Mouse (Mus musculus) liver, embryonic 12.5 days (tissue): ENCODE measurements around the gene Acoxl. TPM values are rescaled to one million over a fixed set of nuclear protein-coding genes. Genes with fewer than 3 reads are reported as not detected.
A peak's percentile ranks its signal among the peaks of the same experiment; 100 is the strongest.

Experiments
- ATAC-seq: fragments of 200-750 bp; cut with Nextera tagmentation; 2 replicates; pipeline ENCODE4 v1.8.0; 2017; ENCODE audit warnings: moderate number of reproducible peaks, mild to moderate bottlenecking, moderate library complexity
- H3K27ac ChIP-seq: fragments of 300-500 bp; sonication (generic); 2 replicates; pipeline ENCODE4 v1.5.1; 2016; ENCODE audit warnings: mild to moderate bottlenecking
- H3K27me3 ChIP-seq: fragments of 300-500 bp; sonication (generic); replicated peaks from 2 replicates; pipeline ENCODE4 v1.6.1; 2016; ENCODE audit warnings: mild to moderate bottlenecking, moderate library complexity
- H3K36me3 ChIP-seq: fragments of 300-500 bp; sonication (generic); 2 replicates; pipeline ENCODE4 v1.6.1; 2016; ENCODE audit warnings: mild to moderate bottlenecking, moderate library complexity
- H3K4me1 ChIP-seq: fragments of 300-500 bp; sonication (generic); 2 replicates; pipeline ENCODE4 v1.6.1; 2016
- H3K4me2 ChIP-seq: fragments of 300-500 bp; sonication (generic); 2 replicates; pipeline ENCODE4 v1.6.1; 2016; ENCODE audit warnings: mild to moderate bottlenecking, moderate library complexity
- H3K4me3 ChIP-seq: fragments of 300-500 bp; sonication (generic); 2 replicates; pipeline ENCODE4 v1.5.1; 2016; ENCODE audit warnings: mild to moderate bottlenecking, moderate library complexity
- H3K9ac ChIP-seq: fragments of 300-500 bp; sonication (generic); 2 replicates; pipeline ENCODE4 v1.6.1; 2016; ENCODE audit warnings: mild to moderate bottlenecking, moderate library complexity
- H3K9me3 ChIP-seq: fragments of 300-500 bp; sonication (generic); replicated peaks from 2 replicates; pipeline ENCODE4 v1.6.1; 2016; ENCODE audit warnings: mild to moderate bottlenecking, moderate library complexity
- WGBS: fragments of 180-500 bp; shearing (Covaris S2); methylation state at CpG from one replicate; pipeline ENCODE4 v1.1.7; 2016; ENCODE audit not compliant: insufficient replicate concordance; 5-methylcytosine and 5-hydroxymethylcytosine counted together
- polyA plus RNA-seq: library from polyadenylated mRNA; unstranded; fragments of >200 nt; fragmentation: Nextera tagmentation; extraction: Ambion mirVana; gene quantifications from 2 replicates; pipeline ENCODE4 v1.2.1, GENCODE M21; 2016

Gene Acoxl
- polyA plus RNA-seq, 1 experiment from 2014 or later: 0.10 TPM

GRCm38 (mm10) chr2:128143992-128144391 lies 305.3 kb downstream of the Acoxl start:
- peaks cover 68% of the 10 kb centered on the region for H3K4me1 ChIP-seq
- H3K36me3 ChIP-seq: peaks cover 41% of the 10 kb centered on the region
- H3K4me3 ChIP-seq: no peak overlapping the region
- no peaks in the 10 kb centered on the region for H3K27me3 ChIP-seq
- no peaks in the 10 kb centered on the region for H3K9me3 ChIP-seq
- H3K9ac ChIP-seq: no peak overlapping the region
- peak overlapping the region; percentile 25 for H3K4me2 ChIP-seq
- peak; percentile 86 for ATAC-seq
- peak overlapping the region; percentile 66 for H3K27ac ChIP-seq

- Histone ChIP-seq H3K4me1 (peaks cover 62% of the 10 kb centered on the region), H3K36me3 (peaks cover 48% of the 10 kb centered on the region), H3K9me3 (no peaks in the 10 kb centered on the region), H3K4me3 (no peak overlapping the region), H3K27ac (no peak overlapping the region), H3K4me2 (no peak overlapping the region), H3K27me3 (no peaks in the 10 kb centered on the region), H3K9ac (no peak overlapping the region)
- no peak for ATAC-seq
- 66% methylated on average over 3 of the region's 3 CpGs for WGBS
Observed at GRCm38 (mm10) chr2:128145433-128145832, 306.8 kb downstream of the Acoxl start.

GRCm38 (mm10) chr2:128149596-128149995 lies 310.9 kb downstream of the Acoxl start:
- ATAC-seq: no peak
- H3K27me3 ChIP-seq: no peaks in the 10 kb centered on the region
- peaks cover 65% of the 10 kb centered on the region for H3K4me1 ChIP-seq
- no peak overlapping the region for H3K9ac ChIP-seq
- H3K4me3 ChIP-seq: no peak overlapping the region
- H3K4me2 ChIP-seq: no peak overlapping the region
- no peak overlapping the region for H3K27ac ChIP-seq
- H3K9me3 ChIP-seq: no peaks in the 10 kb centered on the region
- peaks cover 54% of the 10 kb centered on the region for H3K36me3 ChIP-seq
- WGBS: 77% methylated on average over 5 of the region's 5 CpGs

GRCm38 (mm10) chr2:128152211-128152610 lies 313.5 kb downstream of the Acoxl start:
- no peak overlapping the region for H3K9ac ChIP-seq
- WGBS: 55% methylated on average over 9 of the region's 9 CpGs
- H3K9me3 ChIP-seq: no peaks in the 10 kb centered on the region
- H3K36me3 ChIP-seq: peaks cover 54% of the 10 kb centered on the region
- H3K4me1 ChIP-seq: peaks cover 65% of the 10 kb centered on the region
- no peak overlapping the region for H3K4me2 ChIP-seq
- H3K27ac ChIP-seq: peak overlapping the region; percentile 57; the same call in 1 of the 2 replicates
- ATAC-seq: no peak
- no peak overlapping the region for H3K4me3 ChIP-seq
- H3K27me3 ChIP-seq: no peaks in the 10 kb centered on the region

- no peaks in the 10 kb centered on the region for H3K27me3 ChIP-seq
- ATAC-seq: peak; percentile 53
- peak overlapping the region; percentile 17; the same call in 1 of the 2 replicates for H3K9ac ChIP-seq
- peak overlapping the region; percentile 21 for H3K4me2 ChIP-seq
- no peak overlapping the region for H3K4me3 ChIP-seq
- H3K9me3 ChIP-seq: no peaks in the 10 kb centered on the region
- peak overlapping the region; percentile 59; the same call in 1 of the 2 replicates for H3K27ac ChIP-seq
- H3K36me3 ChIP-seq: peaks cover 48% of the 10 kb centered on the region
- peaks cover 70% of the 10 kb centered on the region for H3K4me1 ChIP-seq
- WGBS: 61% methylated on average over 16 of the region's 16 CpGs
Observed at GRCm38 (mm10) chr2:128152845-128153550, 314.3 kb downstream of the Acoxl start.

- ATAC-seq: 0 out of 2 replicates have a peak, but pooled peaks have one; percentile 1
- no peaks in the 10 kb centered on the region for H3K27me3 ChIP-seq
- peak overlapping the region; percentile 21 for H3K4me2 ChIP-seq
- WGBS: 57% methylated on average over 11 of the region's 11 CpGs
- 0 out of 2 replicates have a peak overlapping the region, but pooled peaks have one; percentile 17 for H3K9ac ChIP-seq
- H3K9me3 ChIP-seq: no peaks in the 10 kb centered on the region
- H3K36me3 ChIP-seq: peaks cover 46% of the 10 kb centered on the region
- peak overlapping the region; percentile 59; the same call in 1 of the 2 replicates for H3K27ac ChIP-seq
- peaks cover 74% of the 10 kb centered on the region for H3K4me1 ChIP-seq
- no peak overlapping the region for H3K4me3 ChIP-seq
Observed at GRCm38 (mm10) chr2:128153551-128153910, 314.9 kb downstream of the Acoxl start.

- H3K4me3 ChIP-seq: no peak overlapping the region
- 85% methylated on average over 13 of the region's 13 CpGs for WGBS
Observed at GRCm38 (mm10) chr2:128155412-128156066, 316.9 kb downstream of the Acoxl start.

GRCm38 (mm10) chr2:128156067-128156462 lies 317.4 kb downstream of the Acoxl start:
- Histone ChIP-seq H3K36me3 (peaks cover 47% of the 10 kb centered on the region), H3K4me2 (peak overlapping the region; percentile 58), H3K4me1 (peaks cover 91% of the 10 kb centered on the region), H3K9me3 (no peaks in the 10 kb centered on the region), H3K27me3 (no peaks in the 10 kb centered on the region), H3K27ac (peak overlapping the region; percentile 79), H3K4me3 (no peak overlapping the region), H3K9ac (peak overlapping the region; percentile 44; the same call in 1 of the 2 replicates)
- 74% methylated on average over 5 of the region's 5 CpGs for WGBS
- ATAC-seq: peak; percentile 15

More at GRCm38 (mm10) chr2:128155412-128156066, 316.9 kb downstream of the Acoxl start:
- Histone ChIP-seq H3K9ac (peak overlapping the region; percentile 5; the same call in 1 of the 2 replicates), H3K4me2 (no peak overlapping the region), H3K27ac (peak overlapping the region; percentile 79), H3K4me1 (peaks cover 91% of the 10 kb centered on the region), H3K27me3 (no peaks in the 10 kb centered on the region), H3K9me3 (no peaks in the 10 kb centered on the region), H3K36me3 (peaks cover 50% of the 10 kb centered on the region)
- ATAC-seq: no peak

- Histone ChIP-seq H3K4me1 (peaks cover 84% of the 10 kb centered on the region), H3K36me3 (peaks cover 45% of the 10 kb centered on the region), H3K4me2 (peak overlapping the region; percentile 58), H3K27me3 (no peaks in the 10 kb centered on the region), H3K4me3 (no peak overlapping the region), H3K9me3 (no peaks in the 10 kb centered on the region), H3K27ac (peak overlapping the region; percentile 79), H3K9ac (peak overlapping the region; percentile 44; the same call in 1 of the 2 replicates)
- peak; percentile 93 for ATAC-seq
- WGBS: 40% methylated on average over 12 of the region's 12 CpGs
Observed at GRCm38 (mm10) chr2:128156557-128157412, 318.1 kb downstream of the Acoxl start.

- ATAC-seq: no peak
- H3K4me3 ChIP-seq: no peak overlapping the region
- WGBS: 75% methylated on average over 17 of the region's 17 CpGs
- peaks cover 63% of the 10 kb centered on the region for H3K4me1 ChIP-seq
- no peaks in the 10 kb centered on the region for H3K9me3 ChIP-seq
- H3K9ac ChIP-seq: no peak overlapping the region
- peak overlapping the region; percentile 10; the same call in 1 of the 2 replicates for H3K27ac ChIP-seq
- peaks cover 46% of the 10 kb centered on the region for H3K36me3 ChIP-seq
- no peak overlapping the region for H3K4me2 ChIP-seq
- H3K27me3 ChIP-seq: no peaks in the 10 kb centered on the region
Observed at GRCm38 (mm10) chr2:128158734-128159410, 320.2 kb downstream of the Acoxl start.

- Histone ChIP-seq H3K4me3 (no peak overlapping the region), H3K9me3 (no peaks in the 10 kb centered on the region), H3K9ac (no peak overlapping the region), H3K4me1 (peaks cover 55% of the 10 kb centered on the region), H3K36me3 (peaks cover 46% of the 10 kb centered on the region), H3K27ac (no peak overlapping the region; the same call in 1 of the 2 replicates), H3K27me3 (no peaks in the 10 kb centered on the region), H3K4me2 (no peak overlapping the region)
- no peak for ATAC-seq
- 69% methylated on average over 7 of the region's 7 CpGs for WGBS
Observed at GRCm38 (mm10) chr2:128159619-128160125, 321.0 kb downstream of the Acoxl start.
